Mouse (Mus musculus): ENCODE results near the gene Trh. TPM values are rescaled to one million over a fixed set of nuclear protein-coding genes. Genes with fewer than 3 reads are reported as not detected.

The Trh gene
- total RNA-seq, 2 experiments from 2014 or later: not detected

GRCm38 (mm10) chr6:92229586-92229985 lies 14.9 kb downstream of the Trh start:
- no peak for DNase-seq
- intact Hi-C loops (cut with DNase I; ENCODE audit: low total_unique reads): no loop called here

GRCm38 (mm10) chr6:92229103-92229502 lies 15.3 kb downstream of the Trh start:
- intact Hi-C loops (cut with DNase I; ENCODE audit: low total_unique reads): no loop called here
- DNase-seq: no peak

GRCm38 (mm10) chr6:92224981-92225380 lies 19.5 kb downstream of the Trh start:
- intact Hi-C loops (cut with DNase I; ENCODE audit: low total_unique reads): no loop called here

GRCm38 (mm10) chr6:92222021-92222420 lies 22.4 kb downstream of the Trh start:
- intact Hi-C loops (cut with DNase I; ENCODE audit: low total_unique reads): loop anchor here (2.0 kb wide), 1 partner anchor 45 kb away; no protein-coding TSS in a partner anchor
- no peak for DNase-seq

More at GRCm38 (mm10) chr6:92224981-92225380, 19.5 kb downstream of the Trh start:
- DNase-seq: no peak

- intact Hi-C loops (cut with DNase I; ENCODE audit: low total_unique reads): loop anchor here (2.0 kb wide), 1 partner anchor 45 kb away; no protein-coding TSS in a partner anchor
- DNase-seq: no peak
Measured at GRCm38 (mm10) chr6:92221604-92222003, 22.8 kb downstream of the Trh start.

- peak; percentile 12 for DNase-seq
- intact Hi-C loops (cut with DNase I; ENCODE audit: low total_unique reads): no loop called here
Measured at GRCm38 (mm10) chr6:92219445-92219844, 25.0 kb downstream of the Trh start.

GRCm38 (mm10) chr6:92214773-92215449 lies 29.5 kb downstream of the Trh start, which contains the start of gene Rbsn:
Gene Rbsn (minus strand): TSS chr6:92214925.
- peak; percentile 93 for DNase-seq
- intact Hi-C loops (cut with DNase I; ENCODE audit: low total_unique reads): no loop called here

- DNase-seq: no peak
- intact Hi-C loops (cut with DNase I; ENCODE audit: low total_unique reads): no loop called here
Measured at GRCm38 (mm10) chr6:92214055-92214772, 30.2 kb downstream of the Trh start.

- no peak for DNase-seq
- intact Hi-C loops (cut with DNase I; ENCODE audit: low total_unique reads): no loop called here
Measured at GRCm38 (mm10) chr6:92199414-92199813, 45.0 kb downstream of the Trh start.

Other genes starting within 250 kb of the Trh start
- gene Nr2c2, start 153.3 kb downstream of the Trh start, total RNA-seq (2021): 10 to 100 TPM; 20.4 to 24.0 TPM
- gene Mrps25, start 60.6 kb downstream of the Trh start, total RNA-seq (2021): 10 to 100 TPM; 30.6 to 33.1 TPM
- 10 to 100 TPM; 10.3 to 10.7 TPM for gene Rbsn, start 29.7 kb downstream of the Trh start, total RNA-seq (2021)